Mouse (Mus musculus): ENCODE measurements around the gene Acd. TPM values are rescaled to one million over a fixed set of nuclear protein-coding genes. Genes with fewer than 3 reads are reported as not detected.

Gene Acd
- polyA plus RNA-seq (2014; fragmentation: Nextera tagmentation; extraction: Ambion mirVana) = 68.9 and 71.5 TPM in 2 replicates

GRCm38 (mm10) chr8:105700966-105701824 is at the start of gene Acd, which contains the start of gene Pard6a:
Gene Acd, minus strand, starts transcription at chr8:105701102.
Gene Pard6a, plus strand, starts transcription at chr8:105701148.
- Histone ChIP-seq H3K4me2 (ENCODE audit: low read depth, severe bottlenecking) (peak within 1 kb of the TSS; percentile 74), H3K36me3 (ENCODE audit: control insufficient read depth, insufficient read depth, low read length) (peaks cover 10% of the 10 kb centered on the region), H3K9me3 (ENCODE audit: control insufficient read depth, low read length) (no peaks in the 10 kb centered on the region)

GRCm38 (mm10) chr8:105750606-105751005 is 49.7 kb upstream of the Acd start:
- H3K4me3 ChIP-seq (ENCODE audit: low read depth, low read length) = no peak overlapping the region
- H3K4me1 ChIP-seq (ENCODE audit: control insufficient read depth, insufficient read depth, low read length) = peaks cover 6% of the 10 kb centered on the region
- H3K9me3 ChIP-seq (ENCODE audit: control insufficient read depth, low read length) = no peaks in the 10 kb centered on the region
- no peak overlapping the region for H3K9ac ChIP-seq (ENCODE audit: low read length)
- H3K4me2 ChIP-seq (ENCODE audit: low read depth, severe bottlenecking) = 0 out of 2 replicates have a peak overlapping the region, but pooled peaks have one; percentile 10
- H3K27ac ChIP-seq (replicated peaks; ENCODE audit: low read depth, low read length) = no peak overlapping the region
- WGBS = 10% methylated on average over 11 of the region's 11 CpGs
- DNase-seq (ENCODE audit: low spot score) (peak; percentile 52), ATAC-seq (ENCODE audit: insufficient number of reproducible peaks, low FRiP score, low TSS enrichment, low read depth) (no peak)
- no peaks in the 10 kb centered on the region for H3K36me3 ChIP-seq (ENCODE audit: control insufficient read depth, insufficient read depth, low read length)
- H3K27me3 ChIP-seq (ENCODE audit: control insufficient read depth, insufficient read depth, low read length) = no peaks in the 10 kb centered on the region

More at GRCm38 (mm10) chr8:105700966-105701824, at the start of gene Acd, which contains the start of gene Pard6a:
- Histone ChIP-seq H3K27me3 (ENCODE audit: control insufficient read depth, insufficient read depth, low read length) (no peaks in the 10 kb centered on the region), H3K9ac (ENCODE audit: low read length) (peak within 1 kb of the TSS; percentile 39), H3K27ac (replicated peaks; ENCODE audit: low read depth, low read length) (peak within 1 kb of the TSS; percentile 60), H3K4me3 (ENCODE audit: low read depth, low read length) (peak within 1 kb of the TSS; percentile 46), H3K4me1 (ENCODE audit: control insufficient read depth, insufficient read depth, low read length) (peaks cover 10% of the 10 kb centered on the region)
- peak; percentile 98 for DNase-seq (ENCODE audit: low spot score)
- under 1% methylated on average over 60 of the region's 60 CpGs for WGBS
- peak; percentile 65 for ATAC-seq (ENCODE audit: insufficient number of reproducible peaks, low FRiP score, low TSS enrichment, low read depth)

- Histone ChIP-seq H3K4me2 (ENCODE audit: low read depth, severe bottlenecking) (no peak overlapping the region), H3K4me1 (ENCODE audit: control insufficient read depth, insufficient read depth, low read length) (no peaks in the 10 kb centered on the region), H3K27me3 (ENCODE audit: control insufficient read depth, insufficient read depth, low read length) (no peaks in the 10 kb centered on the region), H3K4me3 (ENCODE audit: low read depth, low read length) (no peak overlapping the region), H3K36me3 (ENCODE audit: control insufficient read depth, insufficient read depth, low read length) (no peaks in the 10 kb centered on the region), H3K9me3 (ENCODE audit: control insufficient read depth, low read length) (no peaks in the 10 kb centered on the region), H3K27ac (replicated peaks; ENCODE audit: low read depth, low read length) (no peak overlapping the region), H3K9ac (ENCODE audit: low read length) (no peak overlapping the region)
- DNase-seq (ENCODE audit: low spot score) = no peak
- 89% methylated on average over 4 of the region's 4 CpGs for WGBS
- ATAC-seq (ENCODE audit: insufficient number of reproducible peaks, low FRiP score, low TSS enrichment, low read depth) = no peak
These were observed 42.4 kb upstream of the Acd start for GRCm38 (mm10) chr8:105743301-105743700.

GRCm38 (mm10) chr8:105739216-105739615 is 38.3 kb upstream of the Acd start:
- Histone ChIP-seq H3K36me3 (ENCODE audit: control insufficient read depth, insufficient read depth, low read length) (no peaks in the 10 kb centered on the region), H3K4me3 (ENCODE audit: low read depth, low read length) (no peak overlapping the region), H3K27me3 (ENCODE audit: control insufficient read depth, insufficient read depth, low read length) (no peaks in the 10 kb centered on the region), H3K9me3 (ENCODE audit: control insufficient read depth, low read length) (no peaks in the 10 kb centered on the region), H3K4me1 (ENCODE audit: control insufficient read depth, insufficient read depth, low read length) (no peaks in the 10 kb centered on the region), H3K9ac (ENCODE audit: low read length) (no peak overlapping the region), H3K27ac (replicated peaks; ENCODE audit: low read depth, low read length) (no peak overlapping the region), H3K4me2 (ENCODE audit: low read depth, severe bottlenecking) (no peak overlapping the region)
- ATAC-seq (ENCODE audit: insufficient number of reproducible peaks, low FRiP score, low TSS enrichment, low read depth) (no peak), DNase-seq (ENCODE audit: low spot score) (no peak)
- WGBS = 82% methylated on average over 5 of the region's 5 CpGs

GRCm38 (mm10) chr8:105732186-105732585 is 31.3 kb upstream of the Acd start:
- Histone ChIP-seq H3K4me3 (ENCODE audit: low read depth, low read length) (no peak overlapping the region), H3K36me3 (ENCODE audit: control insufficient read depth, insufficient read depth, low read length) (peaks cover 3% of the 10 kb centered on the region; the same call in 1 of the 2 replicates), H3K9ac (ENCODE audit: low read length) (no peak overlapping the region), H3K27ac (replicated peaks; ENCODE audit: low read depth, low read length) (no peak overlapping the region), H3K9me3 (ENCODE audit: control insufficient read depth, low read length) (no peaks in the 10 kb centered on the region), H3K4me1 (ENCODE audit: control insufficient read depth, insufficient read depth, low read length) (no peaks in the 10 kb centered on the region), H3K4me2 (ENCODE audit: low read depth, severe bottlenecking) (no peak overlapping the region), H3K27me3 (ENCODE audit: control insufficient read depth, insufficient read depth, low read length) (no peaks in the 10 kb centered on the region)
- WGBS = 87% methylated on average over 5 of the region's 5 CpGs
- no peak for DNase-seq (ENCODE audit: low spot score)
- ATAC-seq (ENCODE audit: insufficient number of reproducible peaks, low FRiP score, low TSS enrichment, low read depth) = no peak

- H3K36me3 ChIP-seq (ENCODE audit: control insufficient read depth, insufficient read depth, low read length) = peaks cover 3% of the 10 kb centered on the region; the same call in 1 of the 2 replicates
- no peak overlapping the region for H3K4me2 ChIP-seq (ENCODE audit: low read depth, severe bottlenecking)
- WGBS = 88% methylated on average over 18 of the region's 18 CpGs
- no peaks in the 10 kb centered on the region for H3K9me3 ChIP-seq (ENCODE audit: control insufficient read depth, low read length)
- no peak overlapping the region for H3K4me3 ChIP-seq (ENCODE audit: low read depth, low read length)
- H3K27ac ChIP-seq (replicated peaks; ENCODE audit: low read depth, low read length) = no peak overlapping the region
- no peak overlapping the region for H3K9ac ChIP-seq (ENCODE audit: low read length)
- no peak for DNase-seq (ENCODE audit: low spot score)
- H3K4me1 ChIP-seq (ENCODE audit: control insufficient read depth, insufficient read depth, low read length) = no peaks in the 10 kb centered on the region
- no peak for ATAC-seq (ENCODE audit: insufficient number of reproducible peaks, low FRiP score, low TSS enrichment, low read depth)
- H3K27me3 ChIP-seq (ENCODE audit: control insufficient read depth, insufficient read depth, low read length) = no peaks in the 10 kb centered on the region
These were observed 26.7 kb upstream of the Acd start for GRCm38 (mm10) chr8:105727397-105728124.

GRCm38 (mm10) chr8:105725726-105726125 is 24.8 kb upstream of the Acd start:
- no peak overlapping the region for H3K9ac ChIP-seq (ENCODE audit: low read length)
- DNase-seq (ENCODE audit: low spot score) = no peak
- H3K36me3 ChIP-seq (ENCODE audit: control insufficient read depth, insufficient read depth, low read length) = peaks cover 3% of the 10 kb centered on the region; the same call in 1 of the 2 replicates
- H3K4me1 ChIP-seq (ENCODE audit: control insufficient read depth, insufficient read depth, low read length) = no peaks in the 10 kb centered on the region
- no peaks in the 10 kb centered on the region for H3K9me3 ChIP-seq (ENCODE audit: control insufficient read depth, low read length)
- H3K4me2 ChIP-seq (ENCODE audit: low read depth, severe bottlenecking) = no peak overlapping the region
- no peak overlapping the region for H3K4me3 ChIP-seq (ENCODE audit: low read depth, low read length)
- no peaks in the 10 kb centered on the region for H3K27me3 ChIP-seq (ENCODE audit: control insufficient read depth, insufficient read depth, low read length)
- WGBS = 73% methylated on average over 5 of the region's 5 CpGs
- H3K27ac ChIP-seq (replicated peaks; ENCODE audit: low read depth, low read length) = no peak overlapping the region
- no peak for ATAC-seq (ENCODE audit: insufficient number of reproducible peaks, low FRiP score, low TSS enrichment, low read depth)

- peaks cover 3% of the 10 kb centered on the region; the same call in 1 of the 2 replicates for H3K36me3 ChIP-seq (ENCODE audit: control insufficient read depth, insufficient read depth, low read length)
- H3K27ac ChIP-seq (replicated peaks; ENCODE audit: low read depth, low read length) = no peak overlapping the region
- H3K9ac ChIP-seq (ENCODE audit: low read length) = no peak overlapping the region
- no peak for ATAC-seq (ENCODE audit: insufficient number of reproducible peaks, low FRiP score, low TSS enrichment, low read depth)
- H3K4me3 ChIP-seq (ENCODE audit: low read depth, low read length) = no peak overlapping the region
- no peaks in the 10 kb centered on the region for H3K9me3 ChIP-seq (ENCODE audit: control insufficient read depth, low read length)
- no peak for DNase-seq (ENCODE audit: low spot score)
- H3K27me3 ChIP-seq (ENCODE audit: control insufficient read depth, insufficient read depth, low read length) = no peaks in the 10 kb centered on the region
- H3K4me2 ChIP-seq (ENCODE audit: low read depth, severe bottlenecking) = no peak overlapping the region
- WGBS = 94% methylated on average over 9 of the region's 9 CpGs
- H3K4me1 ChIP-seq (ENCODE audit: control insufficient read depth, insufficient read depth, low read length) = no peaks in the 10 kb centered on the region
These were observed 22.0 kb upstream of the Acd start for GRCm38 (mm10) chr8:105722861-105723260.
